Mouse (Mus musculus): Measurements from ENCODE around the gene Gsta4.
"Not testable (repeated sequence)": the region's sequence is repeated elsewhere in the genome, so short reads cannot be mapped to it uniquely, and the experiment has no call there.

Gene Gsta4

GRCm38 (mm10) chr9:78182474-78182873, at the start of gene Gsta4:
Gene Gsta4, plus strand, starts transcription at chr9:78182774.
- in situ Hi-C loops (cut with MseI, MboI) = not testable (repeated sequence)

- in situ Hi-C loops (cut with MseI, MboI) = no loop called here
Measured at GRCm38 (mm10) chr9:78135658-78136057, 46.9 kb upstream of the Gsta4 start.

- in situ Hi-C loops (cut with MseI, MboI) = no loop called here
Measured at GRCm38 (mm10) chr9:78138044-78138676, 44.4 kb upstream of the Gsta4 start.

- in situ Hi-C loops (cut with MseI, MboI) = no loop called here
Measured at GRCm38 (mm10) chr9:78139463-78139862, 43.1 kb upstream of the Gsta4 start.

- in situ Hi-C loops (cut with MseI, MboI) = no loop called here
Measured at GRCm38 (mm10) chr9:78146099-78146498, 36.5 kb upstream of the Gsta4 start.

GRCm38 (mm10) chr9:78146627-78147026, 35.9 kb upstream of the Gsta4 start:
- in situ Hi-C loops (cut with MseI, MboI) = no loop called here

GRCm38 (mm10) chr9:78148149-78148548, 34.4 kb upstream of the Gsta4 start:
- in situ Hi-C loops (cut with MseI, MboI) = no loop called here

- in situ Hi-C loops (cut with MseI, MboI) = not testable (repeated sequence)
Measured at GRCm38 (mm10) chr9:78149770-78150169, 32.8 kb upstream of the Gsta4 start.

GRCm38 (mm10) chr9:78154211-78154977, 28.2 kb upstream of the Gsta4 start:
- in situ Hi-C loops (cut with MseI, MboI) = no loop called here

GRCm38 (mm10) chr9:78157221-78157620, 25.4 kb upstream of the Gsta4 start:
- in situ Hi-C loops (cut with MseI, MboI) = loop anchor here in 1 of 2 experiments (5.0 kb wide), 1 partner anchor 40 kb away; no protein-coding TSS in a partner anchor

- in situ Hi-C loops (cut with MseI, MboI) = no loop called here
Measured at GRCm38 (mm10) chr9:78163291-78163690, 19.3 kb upstream of the Gsta4 start.

GRCm38 (mm10) chr9:78164741-78165140, 17.8 kb upstream of the Gsta4 start:
- in situ Hi-C loops (cut with MseI, MboI) = loop anchor here in 1 of 2 experiments (5.0 kb wide), 1 partner anchor 52 kb away; no protein-coding TSS in a partner anchor

GRCm38 (mm10) chr9:78165454-78165853, 17.1 kb upstream of the Gsta4 start:
- in situ Hi-C loops (cut with MseI, MboI) = loop anchor here in 1 of 2 experiments (5.0 kb wide), 1 partner anchor 53 kb away; no protein-coding TSS in a partner anchor

GRCm38 (mm10) chr9:78166694-78167452, 15.7 kb upstream of the Gsta4 start:
- in situ Hi-C loops (cut with MseI, MboI) = loop anchor here in 1 of 2 experiments (5.0 kb wide), 1 partner anchor 55 kb away; no protein-coding TSS in a partner anchor

GRCm38 (mm10) chr9:78167453-78167969, 15.1 kb upstream of the Gsta4 start:
- in situ Hi-C loops (cut with MseI, MboI) = loop anchor here in 1 of 2 experiments (5.0 kb wide), 1 partner anchor 55 kb away; no protein-coding TSS in a partner anchor

- in situ Hi-C loops (cut with MseI, MboI) = loop anchor here in 1 of 2 experiments (5.0 kb wide), 1 partner anchor 57 kb away; no protein-coding TSS in a partner anchor
Measured at GRCm38 (mm10) chr9:78168864-78169263, 13.7 kb upstream of the Gsta4 start.

- in situ Hi-C loops (cut with MseI, MboI) = no loop called here
Measured at GRCm38 (mm10) chr9:78174016-78174415, 8.6 kb upstream of the Gsta4 start.

- in situ Hi-C loops (cut with MseI, MboI) = not testable (repeated sequence)
Measured at GRCm38 (mm10) chr9:78174925-78175276, 7.7 kb upstream of the Gsta4 start.

- in situ Hi-C loops (cut with MseI, MboI) = no loop called here
Measured at GRCm38 (mm10) chr9:78175277-78176200, 7.0 kb upstream of the Gsta4 start.

- in situ Hi-C loops (cut with MseI, MboI) = no loop called here
Measured at GRCm38 (mm10) chr9:78176201-78176727, 6.3 kb upstream of the Gsta4 start.
